Mouse (Mus musculus): Measurements from ENCODE around the gene Tmem251. TPM values are rescaled to one million over a fixed set of nuclear protein-coding genes. Genes with fewer than 3 reads are reported as not detected.
A peak's percentile ranks its signal among the peaks of the same experiment; 100 is the strongest.

Gene Tmem251
- polyA plus RNA-seq (2016; fragmentation: Nextera tagmentation; extraction: Ambion mirVana): 10.8 and 11.7 TPM in 2 replicates

DNA sequence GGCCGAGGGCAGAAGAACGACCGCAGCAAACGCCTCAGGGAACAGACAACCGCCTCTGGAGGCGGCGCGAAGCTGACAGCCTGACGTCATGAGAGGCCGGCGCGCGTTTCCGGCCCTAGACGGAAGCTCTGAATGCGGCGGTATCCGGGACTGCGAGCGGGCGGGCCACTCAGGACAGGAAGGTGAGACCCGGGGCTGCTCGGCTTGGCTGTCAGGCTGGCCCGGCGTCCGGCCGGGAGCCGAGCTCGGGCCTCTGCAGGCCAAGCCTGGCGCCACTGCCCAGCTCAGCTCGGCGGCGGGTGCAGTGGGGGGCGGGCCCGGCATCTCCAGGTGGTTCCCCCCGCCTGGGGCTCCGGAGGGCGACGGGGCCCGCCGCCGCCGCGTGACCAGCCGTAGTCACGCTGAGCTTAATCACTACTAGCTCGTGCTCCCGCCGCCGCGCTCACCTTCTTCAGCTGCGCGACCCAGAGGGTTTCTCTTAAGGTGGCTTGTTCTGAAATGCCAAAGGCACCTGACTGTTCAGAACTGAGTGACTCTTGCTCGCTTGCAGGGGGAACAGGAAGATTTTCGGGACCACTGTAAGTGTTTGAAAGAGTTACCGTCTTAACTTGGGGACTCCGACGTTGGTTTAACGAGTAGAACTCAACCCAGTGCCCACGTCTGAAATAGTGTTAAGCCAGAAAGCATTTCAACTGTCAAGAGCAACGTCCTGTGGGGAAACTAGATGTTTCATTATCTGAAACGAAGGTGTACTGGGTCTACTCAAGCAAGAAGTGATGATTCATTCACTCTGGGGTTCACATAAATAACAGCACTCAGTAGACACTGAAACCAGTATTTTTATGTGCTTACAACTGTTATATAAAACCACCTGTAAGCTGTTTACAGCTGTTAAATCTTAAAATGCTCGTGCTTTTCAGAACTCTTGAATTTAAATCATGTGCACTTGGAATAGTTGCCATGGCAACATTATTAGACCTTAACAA, at the start of gene Tmem251, which contains the start of gene Moap1:
Gene Tmem251 (plus strand): TSS at position 174 of the 986 bp plus-strand sequence.
Gene Moap1 (minus strand): TSS at position 73 of the 986 bp plus-strand sequence.
- peak; percentile 98 for ATAC-seq (ENCODE audit: low FRiP score)
- Histone ChIP-seq H3K9me3 (replicated peaks) (no peaks in the 10 kb centered on the region), H3K27ac (peak within 1 kb of the TSS; percentile 96), H3K4me1 (peaks cover 20% of the 10 kb centered on the region), H3K27me3 (no peaks in the 10 kb centered on the region), H3K4me3 (peak within 1 kb of the TSS; percentile 95), H3K4me2 (replicated peaks) (peak within 1 kb of the TSS; percentile 91), H3K9ac (peak within 1 kb of the TSS; percentile 93), H3K36me3 (peaks cover 8% of the 10 kb centered on the region; the same call in 1 of the 2 replicates)
- WGBS: under 1% methylated on average over 63 of the region's 63 CpGs

DNA sequence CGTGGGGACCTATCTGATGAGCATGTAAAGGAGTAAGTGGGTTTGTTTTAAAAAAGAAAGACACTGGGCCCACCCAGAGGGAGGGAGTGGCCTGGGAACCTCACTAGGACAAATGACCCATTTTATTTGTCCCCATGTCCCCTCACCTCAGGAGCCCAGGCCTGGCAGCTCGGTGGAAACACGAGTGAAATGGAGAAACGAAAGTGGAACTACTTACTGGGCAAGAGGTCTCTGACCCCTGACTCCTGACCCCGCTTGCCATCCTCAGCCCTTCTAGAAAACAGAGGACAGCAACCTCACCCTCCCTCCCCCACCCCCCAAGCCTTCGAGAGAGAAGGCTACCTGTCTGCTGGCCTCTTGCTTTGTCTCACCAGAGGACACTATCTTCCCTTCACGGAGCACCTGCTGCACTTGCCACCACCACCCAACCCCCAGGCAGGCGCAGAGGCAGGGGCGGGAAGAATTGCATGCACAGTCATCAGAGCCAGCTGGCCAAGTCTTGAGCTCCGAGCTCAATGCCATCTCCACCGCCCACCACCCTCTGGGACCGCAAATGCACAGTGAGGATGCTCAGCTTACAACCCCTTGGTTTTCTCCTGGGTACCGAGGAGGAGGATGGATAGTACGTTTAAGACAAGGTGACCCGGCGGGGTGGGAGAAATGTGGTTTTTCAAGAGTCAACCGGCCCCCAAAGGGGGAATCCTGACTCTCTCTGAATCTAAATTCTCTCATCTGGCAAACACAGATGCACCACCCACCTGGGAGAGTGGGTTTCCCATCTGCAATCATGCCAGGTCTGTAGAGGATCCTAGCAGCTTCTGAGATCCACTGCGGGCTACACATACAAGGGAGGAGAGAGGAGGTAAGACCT, 48.0 kb upstream of the Tmem251 start:
- WGBS: 56% methylated on average over 18 of the region's 18 CpGs
- Histone ChIP-seq H3K9me3 (replicated peaks) (no peaks in the 10 kb centered on the region), H3K36me3 (no peaks in the 10 kb centered on the region), H3K27me3 (no peaks in the 10 kb centered on the region), H3K9ac (no peak overlapping the region), H3K27ac (no peak overlapping the region), H3K4me2 (replicated peaks) (no peak overlapping the region), H3K4me1 (peaks cover 47% of the 10 kb centered on the region), H3K4me3 (no peak overlapping the region)
- ATAC-seq (ENCODE audit: low FRiP score): no peak

DNA sequence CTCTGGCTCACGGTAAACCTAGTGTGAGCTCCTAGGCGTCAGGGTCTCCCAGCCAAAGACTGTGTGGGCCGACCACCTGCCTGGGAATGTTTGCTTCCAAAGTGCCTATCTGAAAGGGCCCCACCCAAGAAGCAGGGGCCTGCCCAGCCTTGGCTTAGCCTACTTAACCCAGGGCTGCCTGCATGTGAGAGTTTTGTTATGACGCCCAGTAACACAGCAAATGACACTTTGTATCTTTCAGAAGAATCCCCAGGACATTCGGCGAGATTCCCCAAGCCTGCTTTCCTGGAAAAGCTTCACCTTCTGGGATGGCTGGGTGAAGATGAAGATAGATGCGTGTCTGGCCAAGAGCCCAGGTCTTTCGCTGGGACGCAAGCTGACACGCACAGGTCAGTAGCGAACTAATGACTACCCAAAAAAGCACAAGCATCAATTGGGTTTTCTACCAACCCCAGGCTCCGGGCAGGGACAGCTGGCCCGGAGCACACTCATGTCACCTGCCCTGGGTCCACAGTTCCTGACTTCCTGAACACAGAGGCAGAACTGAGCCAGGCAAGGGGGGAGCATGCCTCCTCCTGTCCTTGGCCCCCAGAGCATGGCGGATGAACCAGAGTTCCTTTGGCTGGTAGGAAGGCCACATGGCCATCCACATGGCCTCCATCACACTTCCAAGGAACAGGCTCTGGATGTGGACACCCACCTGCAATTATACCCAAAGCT, 46.8 kb upstream of the Tmem251 start:
- 87% methylated on average over 14 of the region's 14 CpGs for WGBS
- Histone ChIP-seq H3K36me3 (no peaks in the 10 kb centered on the region), H3K9ac (no peak overlapping the region), H3K4me3 (no peak overlapping the region), H3K9me3 (replicated peaks) (no peaks in the 10 kb centered on the region), H3K4me2 (replicated peaks) (no peak overlapping the region), H3K27me3 (no peaks in the 10 kb centered on the region), H3K4me1 (peaks cover 41% of the 10 kb centered on the region), H3K27ac (no peak overlapping the region)
- ATAC-seq (ENCODE audit: low FRiP score): no peak

DNA sequence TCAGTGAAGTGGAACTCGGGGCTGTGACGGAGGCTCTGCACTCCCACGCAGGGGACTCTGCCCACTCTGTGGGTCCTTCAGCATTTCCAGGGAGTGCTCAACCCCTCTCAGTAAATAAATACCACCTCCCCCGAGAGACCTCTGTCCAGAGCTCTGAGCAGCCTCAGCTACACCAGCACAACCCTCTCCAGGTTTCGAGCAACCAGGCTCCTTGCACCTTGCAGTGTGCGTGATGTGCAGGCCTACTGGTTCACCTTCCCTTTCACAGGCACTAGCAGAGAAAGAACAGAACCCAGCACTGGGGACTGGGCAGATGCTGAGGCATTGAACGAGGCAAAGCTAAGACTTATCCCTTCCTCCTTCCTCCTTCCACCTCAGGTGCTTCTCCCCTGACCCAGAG, 46.2 kb upstream of the Tmem251 start:
- H3K27ac ChIP-seq: no peak overlapping the region
- 68% methylated on average over 7 of the region's 7 CpGs for WGBS
- no peak overlapping the region for H3K4me2 ChIP-seq (replicated peaks)
- no peaks in the 10 kb centered on the region for H3K36me3 ChIP-seq
- ATAC-seq (ENCODE audit: low FRiP score): no peak
- H3K4me1 ChIP-seq: peaks cover 46% of the 10 kb centered on the region
- H3K4me3 ChIP-seq: no peak overlapping the region
- H3K9me3 ChIP-seq (replicated peaks): no peaks in the 10 kb centered on the region
- H3K9ac ChIP-seq: no peak overlapping the region
- H3K27me3 ChIP-seq: no peaks in the 10 kb centered on the region

DNA sequence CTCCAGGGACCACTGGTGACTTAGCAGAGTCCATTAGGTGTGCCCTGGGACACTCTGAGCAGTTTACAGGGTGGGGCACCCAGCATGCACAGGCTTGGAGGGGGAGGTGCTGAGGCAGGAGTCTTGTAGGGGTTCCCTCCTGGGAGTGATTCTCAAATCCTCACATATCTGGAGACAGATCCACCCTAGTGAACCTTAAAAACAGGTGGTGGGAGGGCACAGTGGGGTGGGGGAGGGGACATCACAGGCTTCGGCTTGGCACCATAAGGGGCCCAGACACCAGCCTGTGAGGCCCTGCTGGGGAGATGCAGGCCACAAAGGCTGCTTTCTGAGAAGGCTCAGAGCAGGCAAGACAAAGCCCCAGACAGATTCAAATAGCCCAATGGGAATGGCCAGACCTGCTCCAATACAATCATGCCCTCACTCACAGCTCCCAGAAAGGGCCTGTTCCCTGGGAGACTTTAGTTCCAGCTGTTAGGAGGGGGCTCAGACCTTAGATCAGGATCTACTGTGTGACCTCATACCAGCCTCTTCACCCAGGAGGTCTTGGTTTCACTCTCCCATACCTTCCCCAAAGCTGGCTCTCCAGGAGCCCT, 45.4 kb upstream of the Tmem251 start:
- no peaks in the 10 kb centered on the region for H3K9me3 ChIP-seq (replicated peaks)
- H3K27ac ChIP-seq: peak overlapping the region; percentile 73
- H3K4me2 ChIP-seq (replicated peaks): no peak overlapping the region
- H3K27me3 ChIP-seq: no peaks in the 10 kb centered on the region
- H3K36me3 ChIP-seq: no peaks in the 10 kb centered on the region
- 6% methylated on average over 1 of the region's 1 CpGs for WGBS
- H3K4me1 ChIP-seq: peaks cover 52% of the 10 kb centered on the region
- H3K4me3 ChIP-seq: no peak overlapping the region
- peak; percentile 78 for ATAC-seq (ENCODE audit: low FRiP score)
- no peak overlapping the region for H3K9ac ChIP-seq

DNA sequence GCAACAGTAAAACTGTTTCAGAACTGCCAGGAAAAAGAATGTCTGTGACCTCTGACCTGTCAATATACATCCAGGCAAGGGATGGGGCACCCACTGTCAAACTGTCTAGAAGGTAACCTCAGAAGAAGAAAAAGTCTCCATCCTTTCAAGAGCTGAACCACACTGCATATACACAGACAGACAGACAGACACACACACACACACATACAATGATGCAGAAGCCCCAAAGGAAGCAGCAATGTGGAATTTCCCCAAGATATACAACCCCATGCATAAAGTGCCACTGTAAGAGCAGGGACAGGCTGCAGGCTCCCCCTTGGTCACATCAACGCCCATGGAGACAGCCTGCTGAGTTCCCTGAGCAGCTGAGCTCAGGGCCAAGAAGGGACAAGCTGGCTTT, 44.4 kb upstream of the Tmem251 start:
- H3K9ac ChIP-seq: 0 out of 2 replicates have a peak overlapping the region, but pooled peaks have one; percentile 13
- H3K9me3 ChIP-seq (replicated peaks): no peaks in the 10 kb centered on the region
- H3K4me1 ChIP-seq: peaks cover 61% of the 10 kb centered on the region

DNA sequence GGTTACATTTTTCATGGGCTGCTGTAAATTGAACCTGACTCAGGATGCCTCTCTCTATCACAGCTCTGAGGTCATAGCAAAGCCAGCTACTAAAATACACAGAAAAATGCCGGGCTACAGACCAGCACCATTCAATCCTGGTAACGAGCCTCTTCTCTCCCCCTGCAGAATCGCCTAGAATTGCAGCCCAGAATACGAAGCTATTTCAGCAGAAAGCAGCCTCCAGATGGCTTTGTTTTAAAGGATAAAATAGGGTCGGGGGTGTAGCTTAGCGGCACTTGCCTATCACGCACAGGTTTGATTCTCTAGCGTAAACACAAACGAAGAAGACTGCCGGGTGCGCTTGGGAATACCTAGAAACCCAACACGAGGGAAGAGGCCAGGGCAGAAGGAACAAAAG, 43.1 kb upstream of the Tmem251 start:
- no peaks in the 10 kb centered on the region for H3K36me3 ChIP-seq
- H3K27me3 ChIP-seq: no peaks in the 10 kb centered on the region
- WGBS: 73% methylated on average over 12 of the region's 12 CpGs
- H3K27ac ChIP-seq: no peak overlapping the region
- H3K4me3 ChIP-seq: no peak overlapping the region
- no peak for ATAC-seq (ENCODE audit: low FRiP score)
- H3K4me2 ChIP-seq (replicated peaks): no peak overlapping the region
- no peak overlapping the region for H3K9ac ChIP-seq
- peaks cover 63% of the 10 kb centered on the region for H3K4me1 ChIP-seq
- no peaks in the 10 kb centered on the region for H3K9me3 ChIP-seq (replicated peaks)

More for the DNA sequence above, 44.4 kb upstream of the Tmem251 start:
- no peak overlapping the region for H3K4me2 ChIP-seq (replicated peaks)
- no peak overlapping the region; the same call in 1 of the 2 replicates for H3K27ac ChIP-seq
- ATAC-seq (ENCODE audit: low FRiP score): no peak
- 12% methylated on average over 1 of the region's 1 CpGs for WGBS
- H3K27me3 ChIP-seq: no peaks in the 10 kb centered on the region
- H3K36me3 ChIP-seq: no peaks in the 10 kb centered on the region
- H3K4me3 ChIP-seq: no peak overlapping the region

DNA sequence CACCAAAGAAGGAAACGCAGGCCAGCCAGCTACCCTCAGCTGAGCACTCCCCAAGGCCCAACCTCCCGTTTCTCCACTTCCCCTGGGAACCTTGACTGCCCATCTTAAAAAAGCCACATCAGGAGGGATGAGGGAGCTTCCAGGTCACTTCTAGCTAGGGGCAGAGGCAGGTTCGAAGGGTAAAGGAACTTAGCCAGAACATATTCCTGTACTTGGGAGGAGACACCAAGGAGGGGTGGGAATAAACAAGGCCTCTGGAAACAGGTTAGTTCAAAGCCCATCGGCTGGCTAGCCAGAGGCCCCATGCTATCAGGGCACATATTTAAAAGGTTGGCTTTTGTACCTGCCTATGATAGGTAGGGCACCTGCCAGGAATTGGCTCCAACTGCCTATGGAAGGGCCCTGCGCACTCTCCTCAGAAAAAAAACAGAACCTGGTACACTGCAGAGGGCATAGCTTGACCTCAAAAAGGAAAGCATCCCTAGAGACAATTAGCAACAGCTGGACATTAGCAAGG, 41.8 kb upstream of the Tmem251 start:
- no peak overlapping the region for H3K9ac ChIP-seq
- H3K4me2 ChIP-seq (replicated peaks): peak overlapping the region; percentile 97
- no peak overlapping the region for H3K27ac ChIP-seq
- no peak for ATAC-seq (ENCODE audit: low FRiP score)
- 82% methylated on average over 5 of the region's 5 CpGs for WGBS
- peaks cover 63% of the 10 kb centered on the region for H3K4me1 ChIP-seq
- H3K4me3 ChIP-seq: no peak overlapping the region
- no peaks in the 10 kb centered on the region for H3K9me3 ChIP-seq (replicated peaks)
- H3K36me3 ChIP-seq: no peaks in the 10 kb centered on the region
- H3K27me3 ChIP-seq: 0 out of 2 replicates have a peak, but pooled peaks cover 3% of the 10 kb centered on the region

DNA sequence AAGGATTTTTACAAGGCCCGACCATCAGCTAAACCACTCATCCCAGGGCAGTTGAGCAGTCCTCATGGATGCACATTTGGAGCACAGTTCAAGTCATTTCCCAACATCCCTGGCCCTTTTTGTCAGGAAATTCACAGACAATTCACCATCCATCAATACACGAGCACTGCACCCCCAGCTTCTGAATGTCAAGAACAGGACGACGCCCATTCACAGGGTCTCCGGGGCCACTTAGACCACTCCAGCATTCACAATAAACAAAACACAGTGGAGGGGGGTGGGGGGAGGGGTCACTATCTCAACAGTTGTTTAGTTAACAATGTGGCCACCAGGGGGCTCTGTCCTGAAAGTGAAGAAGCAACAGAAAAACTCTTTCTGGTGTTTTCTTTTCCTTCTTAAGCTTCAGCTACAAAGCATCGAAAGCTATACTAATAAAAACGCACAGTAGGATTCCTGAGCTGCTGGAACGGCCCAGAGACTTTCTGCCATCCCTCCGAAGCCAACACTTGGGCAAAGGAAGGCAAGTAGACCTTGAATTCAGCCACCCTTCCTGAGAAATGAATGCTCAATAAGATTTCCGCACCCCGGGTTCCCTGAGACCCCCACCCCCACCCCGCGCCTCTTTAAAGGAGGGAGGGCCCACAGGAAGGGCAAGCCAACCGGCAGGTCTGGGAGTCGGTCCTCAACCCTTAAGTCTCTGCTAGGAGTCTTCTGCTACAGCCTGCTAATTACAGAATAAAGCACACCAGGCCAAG, 41.0 kb upstream of the Tmem251 start:
- Histone ChIP-seq H3K9ac (0 out of 2 replicates have a peak overlapping the region, but pooled peaks have one; percentile 24), H3K4me1 (peaks cover 57% of the 10 kb centered on the region), H3K27ac (peak overlapping the region; percentile 49; the same call in 1 of the 2 replicates), H3K4me3 (peak overlapping the region; percentile 80), H3K27me3 (0 out of 2 replicates have a peak, but pooled peaks cover 4% of the 10 kb centered on the region), H3K36me3 (no peaks in the 10 kb centered on the region), H3K9me3 (replicated peaks) (no peaks in the 10 kb centered on the region), H3K4me2 (replicated peaks) (peak overlapping the region; percentile 97)
- 4% methylated on average over 15 of the region's 15 CpGs for WGBS
- ATAC-seq (ENCODE audit: low FRiP score): no peak

DNA sequence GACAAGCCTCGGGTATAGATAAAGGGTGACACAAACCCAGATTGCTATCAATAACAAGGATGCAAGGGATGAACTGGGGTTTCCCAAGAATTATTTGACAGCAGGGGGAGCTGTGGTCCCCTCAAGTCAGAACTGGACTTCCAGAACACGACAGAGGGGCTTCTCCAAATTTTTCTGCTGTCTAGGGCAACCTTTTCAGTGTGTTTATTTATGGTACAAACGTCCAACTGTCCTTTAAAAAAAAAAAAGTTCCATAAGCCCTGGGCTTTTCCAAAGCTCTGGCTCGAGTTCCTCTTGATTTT, 40.5 kb upstream of the Tmem251 start:
- ATAC-seq (ENCODE audit: low FRiP score): no peak
- peaks cover 51% of the 10 kb centered on the region for H3K4me1 ChIP-seq
- no peaks in the 10 kb centered on the region for H3K36me3 ChIP-seq
- 0 out of 2 replicates have a peak, but pooled peaks cover 4% of the 10 kb centered on the region for H3K27me3 ChIP-seq
- H3K9ac ChIP-seq: peak overlapping the region; percentile 15; the same call in 1 of the 2 replicates
- H3K4me3 ChIP-seq: peak overlapping the region; percentile 80
- H3K27ac ChIP-seq: peak overlapping the region; percentile 49; the same call in 1 of the 2 replicates
- H3K4me2 ChIP-seq (replicated peaks): peak overlapping the region; percentile 97
- H3K9me3 ChIP-seq (replicated peaks): no peaks in the 10 kb centered on the region
- 2% methylated on average over 4 of the region's 4 CpGs for WGBS
